Mouse (Mus musculus): ENCODE data around the gene Xab2.

Xab2 gene

GRCm38 (mm10) chr8:3621199-3621970 is at the start of gene Xab2, which contains the start of gene Pet100:
TSS of gene Xab2 (minus strand) at chr8:3621316.
TSS of gene Pet100 (plus strand) at chr8:3621548.
- DNase-seq (ENCODE audit: low spot score), result peak; percentile 99

- no peak for DNase-seq (ENCODE audit: low spot score)
Observed at GRCm38 (mm10) chr8:3670388-3670787, 49.3 kb upstream of the Xab2 start.

DNA sequence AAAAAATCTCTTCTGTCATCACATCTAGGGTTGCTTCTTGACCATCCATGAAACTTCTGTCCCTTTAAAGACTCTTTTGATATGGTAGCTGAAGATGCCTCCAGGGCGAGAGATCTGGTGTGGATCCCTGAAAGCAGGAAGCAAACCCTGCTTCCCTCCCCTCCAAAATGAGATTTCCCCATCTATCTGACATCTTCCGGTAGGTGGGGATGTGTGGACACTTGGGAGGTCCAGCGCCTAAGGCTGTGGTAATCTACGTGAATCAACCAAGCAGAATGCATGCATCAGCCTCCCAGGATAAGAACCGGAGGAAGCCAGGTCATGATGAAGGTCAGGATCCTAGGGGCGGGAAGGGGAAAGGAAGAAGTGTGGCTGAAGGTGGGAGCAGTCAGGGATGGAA is 44.4 kb upstream of the Xab2 start, which contains the start of gene Mcemp1:
Gene Mcemp1, plus strand, starts transcription at position 248 of the 400 bp plus-strand sequence.
- DNase-seq (ENCODE audit: low spot score), result no peak

DNA sequence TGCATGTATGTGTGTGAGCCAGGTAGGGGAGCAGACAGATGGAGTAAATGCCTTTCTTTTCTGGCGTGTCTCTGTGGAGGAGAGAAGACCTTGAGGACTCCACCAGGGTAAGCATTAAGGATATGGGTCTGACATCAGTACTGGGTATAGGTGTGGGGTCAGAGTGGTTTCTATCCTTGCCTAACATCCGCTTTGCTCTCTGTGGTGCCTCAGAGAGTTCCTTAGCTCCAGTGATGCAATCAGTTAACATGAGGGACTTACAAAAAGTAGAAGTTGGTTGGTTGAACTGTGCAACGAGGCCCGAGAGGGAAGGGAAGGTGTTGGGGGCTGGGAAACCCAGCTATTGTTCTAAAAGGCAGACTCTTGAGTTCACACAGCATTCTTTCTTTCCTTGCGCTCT is 43.3 kb upstream of the Xab2 start:
- DNase-seq (ENCODE audit: low spot score), result no peak

GRCm38 (mm10) chr8:3660889-3661288 is 39.8 kb upstream of the Xab2 start:
- DNase-seq (ENCODE audit: low spot score), result no peak

DNA sequence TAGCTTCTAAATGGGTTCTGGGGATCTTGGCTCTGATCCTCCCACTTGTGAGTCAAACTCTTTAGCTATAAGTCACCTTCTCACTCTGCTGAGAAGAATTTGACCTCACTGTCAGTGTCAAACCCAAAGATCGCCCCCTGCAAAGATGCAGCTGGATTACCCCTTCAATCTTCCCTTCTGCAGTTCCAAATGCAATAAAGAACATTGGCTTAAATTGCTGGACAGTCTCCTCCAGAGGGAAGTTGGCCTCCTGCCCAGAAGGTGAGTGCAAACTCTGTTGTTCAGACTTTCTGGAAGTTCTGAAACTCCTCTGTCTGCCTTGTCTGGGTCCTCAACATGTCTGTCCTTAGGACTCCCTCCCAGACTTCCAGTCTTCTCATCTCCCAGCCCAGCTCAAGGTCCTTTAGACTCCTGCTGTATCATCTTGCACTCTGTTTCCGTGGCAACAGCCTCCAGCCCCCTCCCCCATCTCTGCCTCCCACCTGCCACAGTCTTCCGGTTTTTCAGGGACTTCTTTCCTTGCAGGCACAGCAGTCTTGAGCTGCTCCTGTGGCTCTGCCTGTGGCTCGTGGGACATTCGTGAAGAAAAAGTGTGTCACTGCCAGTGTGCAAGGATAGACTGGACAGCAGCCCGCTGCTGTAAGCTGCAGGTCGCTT is 35.7 kb upstream of the Xab2 start:
- no peak for DNase-seq (ENCODE audit: low spot score)

- no peak for DNase-seq (ENCODE audit: low spot score)
Observed at GRCm38 (mm10) chr8:3655526-3655925, 34.4 kb upstream of the Xab2 start, which contains the start of gene Retn. TSS of gene Retn (plus strand) at chr8:3655770.

- DNase-seq (ENCODE audit: low spot score), result no peak
Observed at GRCm38 (mm10) chr8:3654726-3655508, 33.8 kb upstream of the Xab2 start.

GRCm38 (mm10) chr8:3652845-3653244 is 31.7 kb upstream of the Xab2 start:
- DNase-seq (ENCODE audit: low spot score), result no peak

DNA sequence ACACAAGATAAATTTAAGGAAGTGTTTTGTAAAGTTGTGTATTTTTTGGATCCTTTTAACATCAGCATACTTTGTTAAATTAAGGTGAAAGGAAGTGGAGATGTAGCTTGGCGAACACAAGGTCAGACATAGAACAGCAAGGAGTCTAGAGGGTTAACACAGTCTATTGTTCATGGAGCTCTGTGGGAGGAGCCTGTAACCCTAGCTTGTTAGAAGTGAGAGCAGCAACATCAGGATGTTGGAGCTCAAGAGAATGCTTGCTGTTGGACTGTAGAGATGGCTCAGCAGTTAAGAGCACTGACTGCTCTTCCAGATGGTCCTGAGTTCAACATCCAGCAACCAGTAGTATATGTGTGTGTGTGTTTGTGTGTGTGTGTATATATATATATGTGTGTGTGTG is 27.9 kb upstream of the Xab2 start:
- no peak for DNase-seq (ENCODE audit: low spot score)

- no peak for DNase-seq (ENCODE audit: low spot score)
Observed at GRCm38 (mm10) chr8:3648268-3648667, 27.2 kb upstream of the Xab2 start.

GRCm38 (mm10) chr8:3647561-3647960 is 26.4 kb upstream of the Xab2 start:
- no peak for DNase-seq (ENCODE audit: low spot score)

DNA sequence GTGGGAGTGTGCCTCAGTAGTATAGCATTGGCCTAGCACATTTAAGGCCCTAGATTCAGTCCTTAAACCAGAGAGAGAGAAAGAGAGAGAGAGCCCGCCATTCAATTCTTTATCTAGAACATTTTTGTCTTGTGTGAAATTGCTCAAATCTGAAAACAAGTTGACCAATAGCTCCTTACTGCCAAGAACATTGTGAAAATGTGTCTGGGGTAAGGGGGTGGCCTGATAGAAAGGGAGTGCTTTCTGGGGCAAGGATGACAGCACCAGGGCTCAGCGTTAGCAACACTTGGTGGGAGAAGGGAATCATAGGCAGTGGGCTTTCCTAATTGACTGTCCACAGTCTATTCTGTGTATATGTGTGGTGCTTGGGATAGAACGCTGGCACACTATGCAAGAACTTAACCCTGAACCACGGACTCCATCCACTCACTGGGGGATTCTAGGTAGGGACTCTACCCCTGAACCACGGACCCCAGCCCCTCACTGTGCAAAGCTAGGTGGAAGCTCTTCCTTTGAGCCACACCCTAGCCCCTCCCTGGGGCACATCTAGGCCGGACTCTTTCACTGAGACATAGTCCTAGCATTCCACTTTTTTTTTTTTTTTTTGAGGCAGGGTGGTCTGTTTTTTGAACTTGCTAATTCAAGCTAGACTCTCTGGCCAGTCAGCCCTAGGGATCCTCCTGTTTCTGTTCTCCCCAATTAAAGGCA is 25.9 kb upstream of the Xab2 start:
- no peak for DNase-seq (ENCODE audit: low spot score)

- DNase-seq (ENCODE audit: low spot score), result peak; percentile 54
Observed at GRCm38 (mm10) chr8:3645804-3646203, 24.7 kb upstream of the Xab2 start.

DNA sequence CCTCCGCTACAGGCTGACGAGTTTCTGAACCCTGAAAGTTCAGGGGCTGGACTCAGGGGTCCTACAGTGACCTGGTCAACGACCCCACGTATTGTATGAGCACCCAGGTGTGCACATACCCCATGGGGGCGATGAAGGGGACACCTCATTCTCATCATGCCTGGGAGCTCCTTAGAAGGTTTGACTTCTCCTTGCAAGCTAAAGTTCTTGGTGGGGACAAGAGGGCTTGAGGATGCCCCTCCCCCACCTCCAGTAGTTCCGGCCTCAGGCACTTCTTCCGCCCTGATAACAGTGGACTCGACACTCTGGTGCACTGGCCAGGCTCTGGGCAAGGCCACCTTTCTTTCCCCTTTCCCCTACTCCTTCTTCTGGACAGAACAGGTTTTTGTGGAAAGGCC is 10.4 kb upstream of the Xab2 start:
- DNase-seq (ENCODE audit: low spot score), result peak; percentile 14

GRCm38 (mm10) chr8:3630647-3631477 is 9.7 kb upstream of the Xab2 start, which contains the start of gene Stxbp2:
TSS of gene Stxbp2 (plus strand) at chr8:3630955.
- peak; percentile 80 for DNase-seq (ENCODE audit: low spot score)

GRCm38 (mm10) chr8:3628014-3628413 is 6.9 kb upstream of the Xab2 start:
- DNase-seq (ENCODE audit: low spot score), result no peak

DNA sequence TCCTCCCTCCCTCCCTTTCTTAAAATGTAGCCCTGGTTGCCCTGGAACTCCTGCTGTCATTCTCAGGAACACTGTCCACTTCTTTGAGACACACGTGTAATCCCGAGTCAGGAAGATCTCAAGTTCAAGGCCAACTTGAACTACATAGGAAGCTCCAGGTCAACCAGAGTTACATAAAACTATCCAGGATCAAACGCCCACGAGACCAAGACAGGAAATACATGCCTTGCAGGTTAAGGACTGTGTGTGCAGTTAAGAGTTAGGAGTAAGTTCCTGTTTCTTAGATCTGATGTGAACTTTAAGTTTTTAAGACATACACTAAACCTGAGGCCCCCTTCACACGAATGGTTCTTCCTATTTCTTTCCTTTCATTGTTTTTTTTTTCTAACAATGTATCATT is 5.9 kb upstream of the Xab2 start:
- DNase-seq (ENCODE audit: low spot score), result no peak

- DNase-seq (ENCODE audit: low spot score), result no peak
Observed at GRCm38 (mm10) chr8:3625445-3625844, 4.3 kb upstream of the Xab2 start, which contains the start of gene Pcp2. TSS of gene Pcp2 (minus strand) at chr8:3625545.

DNA sequence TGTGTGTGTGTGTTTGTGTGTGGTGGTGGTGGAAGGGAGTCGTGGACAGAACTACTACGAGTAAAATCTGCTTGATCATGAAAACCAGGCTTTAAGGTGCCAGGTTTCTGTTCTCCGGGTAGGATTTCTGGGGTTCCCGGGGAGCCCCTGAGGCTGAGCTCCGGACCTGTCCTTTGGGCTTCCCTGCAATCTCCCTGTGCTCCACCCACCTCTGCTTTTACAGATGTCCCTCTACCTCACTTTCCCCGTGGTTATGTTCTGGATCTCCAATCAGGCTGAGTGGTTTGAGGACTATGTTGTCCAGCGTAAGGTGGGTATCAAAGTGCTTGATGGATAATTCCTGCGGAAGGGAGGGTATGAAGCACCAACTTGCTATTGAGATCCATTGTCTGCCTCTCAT is 1.0 kb upstream of the Xab2 start:
- no peak for DNase-seq (ENCODE audit: low spot score)

GRCm38 (mm10) chr8:3609816-3610150 is 11.3 kb downstream of the Xab2 start:
- no peak for DNase-seq (ENCODE audit: low spot score)
